Mouse (Mus musculus) lung, postnatal 0 days (tissue): Measurements from ENCODE around the gene Gstp3. TPM values are rescaled to one million over a fixed set of nuclear protein-coding genes. Genes with fewer than 3 reads are reported as not detected.

Source experiments
- ATAC-seq: fragments of 200-750 bp; cut with Nextera tagmentation; 2 replicates; pipeline ENCODE4 v1.8.0; 2017; ENCODE audit warnings: moderate library complexity
- DNase-seq: peaks from one replicate; pipeline ENCODE4 v3.0.0-alpha.2; 2016; ENCODE audit warnings: low spot score
- H3K27ac ChIP-seq: fragments of 300-500 bp; sonication (generic); 2 replicates; pipeline ENCODE4 v1.5.1; 2014; ENCODE audit warnings: antibody characterized with exemption, mild to moderate bottlenecking, low read length, mixed read lengths
- H3K27me3 ChIP-seq: fragments of 300-500 bp; sonication (generic); replicated peaks from 2 replicates; pipeline ENCODE4 v1.6.1; 2014; ENCODE audit warnings: low read length, mixed read lengths; ENCODE audit not compliant: insufficient read depth
- H3K36me3 ChIP-seq: fragments of 300-500 bp; sonication (generic); 2 replicates; pipeline ENCODE4 v1.6.1; 2014; ENCODE audit warnings: low read length, mixed read lengths; ENCODE audit not compliant: insufficient read depth
- H3K4me1 ChIP-seq: fragments of 300-500 bp; sonication (generic); 2 replicates; pipeline ENCODE4 v1.6.1; 2014; ENCODE audit warnings: antibody characterized with exemption, low read depth, low read length, mixed read lengths; ENCODE audit not compliant: insufficient read depth
- H3K4me2 ChIP-seq: fragments of 300-500 bp; sonication (generic); replicated peaks from 2 replicates; pipeline ENCODE4 v1.6.1; 2014; ENCODE audit warnings: low read depth, mild to moderate bottlenecking, low read length, moderate library complexity, mixed read lengths
- H3K4me3 ChIP-seq: fragments of 300-500 bp; sonication (generic); 2 replicates; pipeline ENCODE4 v1.5.1; 2014; ENCODE audit warnings: low read depth, low read length
- H3K9ac ChIP-seq: fragments of 300-500 bp; sonication (generic); replicated peaks from 2 replicates; pipeline ENCODE4 v1.6.1; 2014; ENCODE audit warnings: low read depth, mild to moderate bottlenecking
- H3K9me3 ChIP-seq: fragments of 300-500 bp; sonication (generic); 2 replicates; pipeline ENCODE4 v1.6.1; 2016; ENCODE audit warnings: low read length, mixed read lengths
- CTCF ChIP-seq: IDR thresholded peaks from 2 replicates; pipeline ENCODE4 v1.5.1; 2016; ENCODE audit warnings: antibody characterized with exemption, mild to moderate bottlenecking
- EP300 ChIP-seq: IDR thresholded peaks from 2 replicates; pipeline ENCODE4 v1.6.1; 2016; ENCODE audit warnings: antibody characterized with exemption, mild to moderate bottlenecking, control low read depth
- WGBS: fragments of 180-500 bp; shearing (Covaris S2); extraction: QIAGEN DNeasy Blood & Tissue Kit; methylation state at CpG from one replicate; pipeline ENCODE4 v1.1.7; 2014; 5-methylcytosine and 5-hydroxymethylcytosine counted together
- polyA plus RNA-seq: library from polyadenylated mRNA; unstranded; fragments of >200 nt; fragmentation: Nextera tagmentation; extraction: Ambion mirVana; gene quantifications from 2 replicates; pipeline ENCODE4 v1.2.1, GENCODE M21; 2015

Gstp3 gene
- polyA plus RNA-seq, 1 experiment from 2014 or later: 6.9 TPM

- ATAC-seq (no peak), DNase-seq (peak; percentile 49)
- Histone ChIP-seq H3K27ac (peak overlapping the region; percentile 38; the same call in 1 of the 2 replicates), H3K4me3 (no peak overlapping the region), H3K9me3 (no peaks in the 10 kb centered on the region), H3K9ac (no peak overlapping the region), H3K27me3 (no peaks in the 10 kb centered on the region), H3K36me3 (no peaks in the 10 kb centered on the region), H3K4me1 (peaks cover 7% of the 10 kb centered on the region; the same call in 1 of the 2 replicates), H3K4me2 (no peak overlapping the region)
- WGBS: 41% methylated on average over 7 of the region's 7 CpGs
- TF ChIP-seq CTCF (no peak), EP300 (no peak)
Observed at GRCm38 (mm10) chr19:4093772-4094171, 34.4 kb upstream of the Gstp3 start.

- WGBS: 62% methylated on average over 3 of the region's 3 CpGs
- H3K4me2 ChIP-seq: no peak overlapping the region
- H3K36me3 ChIP-seq: no peaks in the 10 kb centered on the region
- no peak for TF ChIP-seq CTCF
- no peak for TF ChIP-seq EP300
- H3K9me3 ChIP-seq: no peaks in the 10 kb centered on the region
- H3K27me3 ChIP-seq: no peaks in the 10 kb centered on the region
- H3K4me1 ChIP-seq: no peaks in the 10 kb centered on the region
- ATAC-seq: no peak
- H3K27ac ChIP-seq: no peak overlapping the region
- H3K4me3 ChIP-seq: no peak overlapping the region
- H3K9ac ChIP-seq: no peak overlapping the region
- DNase-seq: no peak
Observed at GRCm38 (mm10) chr19:4092750-4093149, 33.4 kb upstream of the Gstp3 start.

GRCm38 (mm10) chr19:4091383-4091782, 32.0 kb upstream of the Gstp3 start:
- ATAC-seq (no peak), DNase-seq (no peak)
- no peak overlapping the region for H3K4me2 ChIP-seq
- TF ChIP-seq CTCF (no peak), EP300 (no peak)
- no peaks in the 10 kb centered on the region for H3K27me3 ChIP-seq
- 45% methylated on average over 2 of the region's 2 CpGs for WGBS
- no peaks in the 10 kb centered on the region for H3K36me3 ChIP-seq
- H3K27ac ChIP-seq: no peak overlapping the region
- H3K9ac ChIP-seq: no peak overlapping the region
- no peak overlapping the region for H3K4me3 ChIP-seq
- H3K4me1 ChIP-seq: no peaks in the 10 kb centered on the region
- no peaks in the 10 kb centered on the region for H3K9me3 ChIP-seq

GRCm38 (mm10) chr19:4090446-4090845, 31.1 kb upstream of the Gstp3 start:
- 84% methylated on average over 3 of the region's 3 CpGs for WGBS
- no peak for ATAC-seq
- H3K27me3 ChIP-seq: no peaks in the 10 kb centered on the region

GRCm38 (mm10) chr19:4089128-4089527, 29.8 kb upstream of the Gstp3 start:
- H3K4me1 ChIP-seq: no peaks in the 10 kb centered on the region

More at GRCm38 (mm10) chr19:4090446-4090845, 31.1 kb upstream of the Gstp3 start:
- no peak overlapping the region for H3K4me3 ChIP-seq
- no peak overlapping the region for H3K9ac ChIP-seq
- no peaks in the 10 kb centered on the region for H3K9me3 ChIP-seq
- DNase-seq: no peak
- H3K4me1 ChIP-seq: no peaks in the 10 kb centered on the region
- no peak overlapping the region for H3K27ac ChIP-seq
- no peak overlapping the region for H3K4me2 ChIP-seq
- no peaks in the 10 kb centered on the region for H3K36me3 ChIP-seq
- TF ChIP-seq CTCF (no peak), EP300 (no peak)

GRCm38 (mm10) chr19:4088146-4088545, 28.8 kb upstream of the Gstp3 start:
- Histone ChIP-seq H3K27ac (no peak overlapping the region), H3K4me3 (no peak overlapping the region), H3K9ac (no peak overlapping the region), H3K4me2 (no peak overlapping the region), H3K4me1 (no peaks in the 10 kb centered on the region), H3K27me3 (no peaks in the 10 kb centered on the region), H3K36me3 (no peaks in the 10 kb centered on the region), H3K9me3 (no peaks in the 10 kb centered on the region)
- WGBS: 29% methylated on average over 5 of the region's 5 CpGs
- peak; percentile 13 for DNase-seq
- TF ChIP-seq EP300: no peak
- TF ChIP-seq CTCF: no peak
- ATAC-seq: no peak

More at GRCm38 (mm10) chr19:4089128-4089527, 29.8 kb upstream of the Gstp3 start:
- Histone ChIP-seq H3K4me2 (no peak overlapping the region), H3K27me3 (no peaks in the 10 kb centered on the region), H3K27ac (no peak overlapping the region), H3K4me3 (no peak overlapping the region), H3K36me3 (no peaks in the 10 kb centered on the region), H3K9me3 (no peaks in the 10 kb centered on the region), H3K9ac (no peak overlapping the region)
- WGBS: 77% methylated on average over 6 of the region's 6 CpGs
- no peak for DNase-seq
- TF ChIP-seq CTCF (no peak), EP300 (no peak)
- no peak for ATAC-seq

- WGBS: 82% methylated on average over 5 of the region's 5 CpGs
- TF ChIP-seq EP300 (no peak), CTCF (no peak)
- no peak overlapping the region for H3K4me3 ChIP-seq
- DNase-seq (no peak), ATAC-seq (no peak)
- no peaks in the 10 kb centered on the region for H3K36me3 ChIP-seq
- no peaks in the 10 kb centered on the region for H3K4me1 ChIP-seq
- H3K4me2 ChIP-seq: no peak overlapping the region
- H3K9ac ChIP-seq: no peak overlapping the region
- H3K9me3 ChIP-seq: no peaks in the 10 kb centered on the region
- no peaks in the 10 kb centered on the region for H3K27me3 ChIP-seq
- no peak overlapping the region for H3K27ac ChIP-seq
Observed at GRCm38 (mm10) chr19:4087090-4087489, 27.7 kb upstream of the Gstp3 start.
